Mouse (Mus musculus): ENCODE measurements around the gene Zyx.
A peak's percentile ranks its signal among the peaks of the same experiment; 100 is the strongest.

Zyx gene

GRCm38 (mm10) chr6:42364607-42365006 is 15.2 kb downstream of the Zyx start:
- no peak for DNase-seq (ENCODE audit: low read depth, low spot score)

GRCm38 (mm10) chr6:42365215-42365614 is 15.8 kb downstream of the Zyx start:
- no peak for DNase-seq (ENCODE audit: low read depth, low spot score)

GRCm38 (mm10) chr6:42369870-42370269 is 20.4 kb downstream of the Zyx start:
- DNase-seq (ENCODE audit: low read depth, low spot score) = peak; percentile 35

- no peak for DNase-seq (ENCODE audit: low read depth, low spot score)
Measured at GRCm38 (mm10) chr6:42370630-42371363, 21.4 kb downstream of the Zyx start.

GRCm38 (mm10) chr6:42372001-42372400 is 22.6 kb downstream of the Zyx start:
- DNase-seq (ENCODE audit: low read depth, low spot score) = no peak

- peak; percentile 21 for DNase-seq (ENCODE audit: low read depth, low spot score)
Measured at GRCm38 (mm10) chr6:42372421-42372815, 23.0 kb downstream of the Zyx start.

- peak; percentile 83 for DNase-seq (ENCODE audit: low read depth, low spot score)
Measured at GRCm38 (mm10) chr6:42372816-42373547, 23.6 kb downstream of the Zyx start, which contains the start of gene Epha1. Epha1 (minus strand) TSS chr6:42373268.

GRCm38 (mm10) chr6:42373669-42374430 is 24.4 kb downstream of the Zyx start:
- no peak for DNase-seq (ENCODE audit: low read depth, low spot score)

GRCm38 (mm10) chr6:42374701-42375100 is 25.3 kb downstream of the Zyx start:
- no peak for DNase-seq (ENCODE audit: low read depth, low spot score)

GRCm38 (mm10) chr6:42375131-42375530 is 25.7 kb downstream of the Zyx start:
- DNase-seq (ENCODE audit: low read depth, low spot score) = no peak

- DNase-seq (ENCODE audit: low read depth, low spot score) = no peak
Measured at GRCm38 (mm10) chr6:42376016-42376415, 26.6 kb downstream of the Zyx start.

GRCm38 (mm10) chr6:42376504-42377019 is 27.1 kb downstream of the Zyx start:
- no peak for DNase-seq (ENCODE audit: low read depth, low spot score)

- no peak for DNase-seq (ENCODE audit: low read depth, low spot score)
Measured at GRCm38 (mm10) chr6:42377280-42377679, 27.9 kb downstream of the Zyx start.

GRCm38 (mm10) chr6:42379551-42379950 is 30.1 kb downstream of the Zyx start:
- no peak for DNase-seq (ENCODE audit: low read depth, low spot score)

GRCm38 (mm10) chr6:42380416-42381144 is 31.1 kb downstream of the Zyx start:
- peak; percentile 99 for DNase-seq (ENCODE audit: low read depth, low spot score)

GRCm38 (mm10) chr6:42381221-42381620 is 31.8 kb downstream of the Zyx start:
- no peak for DNase-seq (ENCODE audit: low read depth, low spot score)

GRCm38 (mm10) chr6:42381916-42382381 is 32.5 kb downstream of the Zyx start:
- peak; percentile 13 for DNase-seq (ENCODE audit: low read depth, low spot score)

- DNase-seq (ENCODE audit: low read depth, low spot score) = no peak
Measured at GRCm38 (mm10) chr6:42383360-42383759, 33.9 kb downstream of the Zyx start.

GRCm38 (mm10) chr6:42385635-42386034 is 36.2 kb downstream of the Zyx start:
- no peak for DNase-seq (ENCODE audit: low read depth, low spot score)

GRCm38 (mm10) chr6:42391796-42392330 is 42.4 kb downstream of the Zyx start:
- no peak for DNase-seq (ENCODE audit: low read depth, low spot score)

All from R1 (cell line).